ENCODE assay signal across 20 mouse cellular contexts in genomic region chr4:32506306-32506808, GRCm38 (mm10).
DNase-seq lines count a peak whose midpoint lies in the region; ATAC-seq lines count a peak whose summit lies in the region.
"Had no signal": no experiment of that assay in that cellular context is flagged by ENCODE, and none has a peak within 500 bp of the region (broad histone marks: within the 10 kb centered on the region; RNA-seq: fewer than 3 reads in every experiment).

No protein-coding gene starts in this region.

- no peak for DNase-seq in forebrain, embryonic 10.5 days (ENCODE audit: extremely low spot score, low spot score)
- DNase-seq in heart, adult 8-10 months (ENCODE audit: low spot score), result no peak
- peak; percentile 1 for DNase-seq in midbrain, embryonic 11.5 days (ENCODE audit: low spot score, missing footprints)
- no peak for DNase-seq in urinary bladder, postnatal 4 days (ENCODE audit: low spot score in 2 of 2)
- DNase-seq in lung, postnatal 36 days, result no peak
- DNase-seq: adrenal gland, postnatal 14 days; cerebellum, adult 8-10 months; cerebellum, postnatal 36 days; embryo, embryonic 11 days; forebrain, postnatal 0 days; midbrain, embryonic 14.5 days; right cerebral cortex, postnatal 14 days; spleen, adult 18-20 months had no signal

- H3K9ac ChIP-seq in forebrain, embryonic 13.5 days, result no peak overlapping the region
- no peak overlapping the region for H3K9ac ChIP-seq in heart, embryonic 11.5 days (ENCODE audit: low read depth, low read length)
- H3K9ac ChIP-seq in midbrain, embryonic 11.5 days (ENCODE audit: low read length), result no peak overlapping the region
- H3K9ac ChIP-seq in midbrain, embryonic 13.5 days (replicated peaks), result no peak overlapping the region
- H3K9ac ChIP-seq: forebrain, postnatal 0 days; kidney, embryonic 15.5 days; limb, embryonic 15.5 days; neural tube, embryonic 12.5 days had no signal

- H3K27ac ChIP-seq in forebrain, embryonic 13.5 days, result peak overlapping the region; percentile 31; the same call in 1 of the 2 replicates
- H3K27ac ChIP-seq in forebrain, embryonic 10.5 days, result no peak overlapping the region
- H3K27ac ChIP-seq in heart, embryonic 11.5 days (ENCODE audit: low read depth, low read length), result peak overlapping the region; percentile 16
- H3K27ac ChIP-seq in midbrain, embryonic 11.5 days (ENCODE audit: low read depth, low read length), result no peak overlapping the region
- H3K27ac ChIP-seq in midbrain, embryonic 13.5 days, result no peak overlapping the region
- H3K27ac ChIP-seq: hindbrain, postnatal 0 days; kidney, embryonic 15.5 days; limb, embryonic 15.5 days; neural tube, embryonic 12.5 days had no signal

- WGBS in forebrain, embryonic 13.5 days, result 91% methylated on average over 7 of the region's 7 CpGs
- 92% methylated on average over 7 of the region's 7 CpGs for WGBS in forebrain, embryonic 10.5 days
- 75% methylated on average over 7 of the region's 7 CpGs for WGBS in heart, embryonic 11.5 days (ENCODE audit: insufficient replicate concordance)
- 92% methylated on average over 7 of the region's 7 CpGs for WGBS in midbrain, embryonic 11.5 days
- 92% methylated on average over 7 of the region's 7 CpGs for WGBS in midbrain, embryonic 13.5 days

- no peaks in the 10 kb centered on the region for H3K27me3 ChIP-seq in forebrain, embryonic 13.5 days
- no peaks in the 10 kb centered on the region for H3K27me3 ChIP-seq in forebrain, embryonic 10.5 days (ENCODE audit: poor library complexity, severe bottlenecking)
- no peaks in the 10 kb centered on the region for H3K27me3 ChIP-seq in heart, embryonic 11.5 days (ENCODE audit: control insufficient read depth, insufficient read depth, low read length)
- H3K27me3 ChIP-seq in midbrain, embryonic 11.5 days (ENCODE audit: control insufficient read depth, insufficient read depth, low read length), result no peaks in the 10 kb centered on the region
- H3K27me3 ChIP-seq in midbrain, embryonic 13.5 days, result no peaks in the 10 kb centered on the region
- H3K27me3 ChIP-seq: kidney, embryonic 15.5 days; limb, embryonic 15.5 days; neural tube, embryonic 12.5 days had no signal

- no peak overlapping the region for H3K4me2 ChIP-seq in forebrain, embryonic 13.5 days
- no peak overlapping the region for H3K4me2 ChIP-seq in heart, embryonic 11.5 days
- no peak overlapping the region for H3K4me2 ChIP-seq in midbrain, embryonic 11.5 days
- H3K4me2 ChIP-seq in midbrain, embryonic 13.5 days (replicated peaks), result no peak overlapping the region
- H3K4me2 ChIP-seq: kidney, embryonic 15.5 days; limb, embryonic 15.5 days; neural tube, embryonic 12.5 days had no signal

- no peak for ATAC-seq in forebrain, embryonic 13.5 days
- ATAC-seq in heart, embryonic 11.5 days (replicated peaks; ENCODE audit: insufficient number of reproducible peaks, low FRiP score, low TSS enrichment), result no peak
- ATAC-seq in midbrain, embryonic 11.5 days (ENCODE audit: low FRiP score), result no peak
- ATAC-seq in midbrain, embryonic 13.5 days, result no peak
- ATAC-seq: forebrain, postnatal 0 days; hindbrain, postnatal 0 days had no signal

- no peak overlapping the region for H3K4me3 ChIP-seq in forebrain, embryonic 13.5 days
- no peak overlapping the region for H3K4me3 ChIP-seq in forebrain, embryonic 10.5 days
- no peak overlapping the region for H3K4me3 ChIP-seq in heart, embryonic 11.5 days (ENCODE audit: low read depth, low read length)
- no peak overlapping the region for H3K4me3 ChIP-seq in midbrain, embryonic 11.5 days (ENCODE audit: low read depth, low read length)
- H3K4me3 ChIP-seq in midbrain, embryonic 13.5 days (replicated peaks), result no peak overlapping the region
- H3K4me3 ChIP-seq: kidney, embryonic 15.5 days; limb, embryonic 15.5 days; neural tube, embryonic 12.5 days had no signal

- H3K9me3 ChIP-seq in forebrain, embryonic 13.5 days (replicated peaks), result no peaks in the 10 kb centered on the region
- peaks cover 4% of the 10 kb centered on the region; the same call in 1 of the 2 replicates for H3K9me3 ChIP-seq in forebrain, embryonic 10.5 days
- H3K9me3 ChIP-seq in heart, embryonic 11.5 days (replicated peaks; ENCODE audit: control insufficient read depth, low read length), result no peaks in the 10 kb centered on the region
- no peaks in the 10 kb centered on the region for H3K9me3 ChIP-seq in midbrain, embryonic 11.5 days (ENCODE audit: control insufficient read depth, low read length)
- no peaks in the 10 kb centered on the region for H3K9me3 ChIP-seq in midbrain, embryonic 13.5 days
- H3K9me3 ChIP-seq: kidney, embryonic 15.5 days; limb, embryonic 15.5 days; neural tube, embryonic 12.5 days had no signal

- peaks cover 33% of the 10 kb centered on the region for H3K36me3 ChIP-seq in forebrain, embryonic 13.5 days (ENCODE audit: poor library complexity, severe bottlenecking)
- peaks cover 16% of the 10 kb centered on the region for H3K36me3 ChIP-seq in forebrain, embryonic 10.5 days (replicated peaks)
- no peaks in the 10 kb centered on the region for H3K36me3 ChIP-seq in heart, embryonic 11.5 days (ENCODE audit: control insufficient read depth, insufficient read depth, low read length)
- H3K36me3 ChIP-seq in midbrain, embryonic 11.5 days (ENCODE audit: control insufficient read depth, insufficient read depth, low read length), result no peaks in the 10 kb centered on the region
- H3K36me3 ChIP-seq in midbrain, embryonic 13.5 days, result peaks cover 22% of the 10 kb centered on the region

- peaks cover 61% of the 10 kb centered on the region for H3K4me1 ChIP-seq in forebrain, embryonic 13.5 days
- peaks cover 39% of the 10 kb centered on the region for H3K4me1 ChIP-seq in forebrain, embryonic 10.5 days
- peaks cover 23% of the 10 kb centered on the region for H3K4me1 ChIP-seq in heart, embryonic 11.5 days (ENCODE audit: control insufficient read depth, insufficient read depth, low read length)
- peaks cover 9% of the 10 kb centered on the region; the same call in 1 of the 2 replicates for H3K4me1 ChIP-seq in midbrain, embryonic 11.5 days (ENCODE audit: control insufficient read depth, insufficient read depth, low read length)
- H3K4me1 ChIP-seq in midbrain, embryonic 13.5 days (replicated peaks), result peaks cover 27% of the 10 kb centered on the region

Comparison
In these comparisons a context has a peak if more than half of its experiments do, and no peak if none do; other contexts are left out.
1. H3K27ac ChIP-seq: peak in forebrain, embryonic 13.5 days (single experiment) and heart, embryonic 11.5 days (single experiment); none in forebrain, embryonic 10.5 days (single experiment), midbrain, embryonic 11.5 days (single experiment) and midbrain, embryonic 13.5 days (single experiment).